Mouse (Mus musculus): Measurements from ENCODE around the gene Suclg1. TPM values are rescaled to one million over a fixed set of nuclear protein-coding genes. Genes with fewer than 3 reads are reported as not detected.

Suclg1 gene
- total RNA-seq, 2 experiments from 2014 or later, result 131 to 203 TPM

GRCm38 (mm10) chr6:73311335-73311734, 63.2 kb downstream of the Suclg1 start:
- ATAC-seq (replicated peaks; ENCODE audit: poor library complexity, severe bottlenecking), result no peak

- ATAC-seq (replicated peaks; ENCODE audit: poor library complexity, severe bottlenecking), result no peak
These were observed 63.6 kb downstream of the Suclg1 start for GRCm38 (mm10) chr6:73311786-73312185.

- ATAC-seq (replicated peaks; ENCODE audit: poor library complexity, severe bottlenecking), result peak; percentile 69
These were observed 66.9 kb downstream of the Suclg1 start for GRCm38 (mm10) chr6:73314923-73315603.

- ATAC-seq (replicated peaks; ENCODE audit: poor library complexity, severe bottlenecking), result no peak
These were observed 74.1 kb downstream of the Suclg1 start for GRCm38 (mm10) chr6:73322306-73322705.

Other genes with a start within 250 kb of the Suclg1 start
- not detected in 2 replicates for gene Dnah6, start 26.7 kb upstream of the Suclg1 start, total RNA-seq (2014; fragmentation: Nextera tagmentation)
- not detected in 2 replicates for gene Dnah6, start 26.7 kb upstream of the Suclg1 start, total RNA-seq (2017)
- gene 4931417E11Rik, start 221.3 kb downstream of the Suclg1 start, total RNA-seq (2014; fragmentation: Nextera tagmentation), result not detected in 2 replicates
- not detected in 2 replicates for gene 4931417E11Rik, start 221.3 kb downstream of the Suclg1 start, total RNA-seq (2017)

Measured in granulocyte monocyte progenitor cell, adult 5-6 weeks (primary cell).